Mouse (Mus musculus): Measurements from ENCODE around the gene Aff2. TPM values are rescaled to one million over a fixed set of nuclear protein-coding genes. Genes with fewer than 3 reads are reported as not detected.
A peak's percentile ranks its signal among the peaks of the same experiment; 100 is the strongest.

The Aff2 gene
- polyA plus RNA-seq (2015; fragmentation: Nextera tagmentation; extraction: Ambion mirVana), result 13.2 and 14.3 TPM in 2 replicates

- Histone ChIP-seq H3K4me1 (ENCODE audit: control insufficient read depth, insufficient read depth, low read depth, low read length) (peaks cover 3% of the 10 kb centered on the region; the same call in 1 of the 2 replicates), H3K4me3 (ENCODE audit: low read length) (peak within 1 kb of the TSS; percentile 66), H3K27ac (ENCODE audit: low read depth, low read length) (peak within 1 kb of the TSS; percentile 86), H3K9me3 (ENCODE audit: control insufficient read depth, low read length) (no peaks in the 10 kb centered on the region), H3K36me3 (ENCODE audit: control insufficient read depth, insufficient read depth, low read length) (no peaks in the 10 kb centered on the region), H3K4me2 (ENCODE audit: low read length) (peak within 1 kb of the TSS; percentile 64), H3K27me3 (replicated peaks; ENCODE audit: control insufficient read depth, insufficient read depth, low read length) (no peaks in the 10 kb centered on the region), H3K9ac (ENCODE audit: low read depth, low read length) (peak within 1 kb of the TSS; percentile 81)
- 7% methylated on average over 48 of the region's 79 CpGs for WGBS
- peak; percentile 94 for ATAC-seq
These were observed at the start of gene Aff2 for GRCm38 (mm10) chrX:69360238-69361054. Gene Aff2, plus strand, starts transcription at chrX:69360294.

DNA sequence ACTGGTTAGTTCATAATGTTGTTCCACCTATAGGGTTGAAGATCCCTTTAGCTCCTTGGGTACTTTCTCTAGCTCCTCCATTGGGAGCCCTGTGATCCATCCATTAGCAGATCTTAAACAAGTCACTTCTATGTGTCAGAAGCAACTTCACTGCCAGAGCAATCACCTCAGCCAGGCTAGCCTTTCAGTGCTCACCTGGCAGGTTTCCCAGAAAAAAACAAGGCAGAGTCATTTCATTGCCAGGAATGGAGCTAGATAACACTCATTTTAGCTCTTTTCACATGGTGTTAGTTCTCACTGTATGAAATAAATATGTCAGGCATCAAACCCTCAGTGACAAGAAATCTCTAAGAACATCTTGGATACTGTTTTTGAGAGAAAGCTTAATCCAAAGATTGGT, 22.8 kb upstream of the Aff2 start:
- ATAC-seq, result no peak
- no peaks in the 10 kb centered on the region for H3K9me3 ChIP-seq (ENCODE audit: control insufficient read depth, low read length)
- H3K4me1 ChIP-seq (ENCODE audit: control insufficient read depth, insufficient read depth, low read depth, low read length), result no peaks in the 10 kb centered on the region
- no peak overlapping the region for H3K4me3 ChIP-seq (ENCODE audit: low read length)
- H3K9ac ChIP-seq (ENCODE audit: low read depth, low read length), result no peak overlapping the region
- no peaks in the 10 kb centered on the region for H3K36me3 ChIP-seq (ENCODE audit: control insufficient read depth, insufficient read depth, low read length)
- H3K27me3 ChIP-seq (replicated peaks; ENCODE audit: control insufficient read depth, insufficient read depth, low read length), result no peaks in the 10 kb centered on the region
- no peak overlapping the region for H3K27ac ChIP-seq (ENCODE audit: low read depth, low read length)
- H3K4me2 ChIP-seq (ENCODE audit: low read length), result no peak overlapping the region

GRCm38 (mm10) chrX:69355621-69356020, 4.5 kb upstream of the Aff2 start:
- Histone ChIP-seq H3K27me3 (replicated peaks; ENCODE audit: control insufficient read depth, insufficient read depth, low read length) (no peaks in the 10 kb centered on the region), H3K4me1 (ENCODE audit: control insufficient read depth, insufficient read depth, low read depth, low read length) (no peaks in the 10 kb centered on the region), H3K36me3 (ENCODE audit: control insufficient read depth, insufficient read depth, low read length) (no peaks in the 10 kb centered on the region), H3K4me2 (ENCODE audit: low read length) (no peak overlapping the region), H3K9ac (ENCODE audit: low read depth, low read length) (no peak overlapping the region), H3K9me3 (ENCODE audit: control insufficient read depth, low read length) (no peaks in the 10 kb centered on the region), H3K27ac (ENCODE audit: low read depth, low read length) (no peak overlapping the region), H3K4me3 (ENCODE audit: low read length) (no peak overlapping the region)
- 78% methylated on average over 2 of the region's 2 CpGs for WGBS
- ATAC-seq, result no peak

DNA sequence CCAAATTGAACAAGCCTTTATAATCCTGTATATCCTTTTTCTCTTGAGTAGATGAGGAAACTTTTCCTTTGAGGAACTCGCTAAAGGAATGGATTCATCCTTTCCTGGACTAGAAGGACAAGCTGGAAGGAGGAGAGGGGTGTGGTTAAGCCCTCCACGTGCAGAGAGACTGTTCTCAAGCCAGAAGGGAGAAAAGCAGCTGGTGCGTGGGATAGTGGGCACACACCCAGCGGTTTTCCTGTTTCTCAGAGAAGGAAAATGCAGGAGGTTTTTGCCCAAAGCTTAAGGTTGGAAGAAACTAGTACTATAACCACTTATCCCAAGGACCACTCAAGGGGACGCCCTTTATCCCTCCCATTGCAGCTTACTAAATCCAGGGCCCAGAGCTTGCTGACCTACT, 734 bp upstream of the Aff2 start:
- Histone ChIP-seq H3K4me3 (ENCODE audit: low read length) (peak overlapping the region; percentile 66), H3K4me1 (ENCODE audit: control insufficient read depth, insufficient read depth, low read depth, low read length) (peaks cover 3% of the 10 kb centered on the region; the same call in 1 of the 2 replicates), H3K36me3 (ENCODE audit: control insufficient read depth, insufficient read depth, low read length) (no peaks in the 10 kb centered on the region), H3K9ac (ENCODE audit: low read depth, low read length) (no peak overlapping the region), H3K27me3 (replicated peaks; ENCODE audit: control insufficient read depth, insufficient read depth, low read length) (no peaks in the 10 kb centered on the region), H3K9me3 (ENCODE audit: control insufficient read depth, low read length) (no peaks in the 10 kb centered on the region), H3K4me2 (ENCODE audit: low read length) (peak overlapping the region; percentile 64), H3K27ac (ENCODE audit: low read depth, low read length) (no peak overlapping the region)
- no peak for ATAC-seq
- WGBS, result 19% methylated on average over 5 of the region's 5 CpGs

DNA sequence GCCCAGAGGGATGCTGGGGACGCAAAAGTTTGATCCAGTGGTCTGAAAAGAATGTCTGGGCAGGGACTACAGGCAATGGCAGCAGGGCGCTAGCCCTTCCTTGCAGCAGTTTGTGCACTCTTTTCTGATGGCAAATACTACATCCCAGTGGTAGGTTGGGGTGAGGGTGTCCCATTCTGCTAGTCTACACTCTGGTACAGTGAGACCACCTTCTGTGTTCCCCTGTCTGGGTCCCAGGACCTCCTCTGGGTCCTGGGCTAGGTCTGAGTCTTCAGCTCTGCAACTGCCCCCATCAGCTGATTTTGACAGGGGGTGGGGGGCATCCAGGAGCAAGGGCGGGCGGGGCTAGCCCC, 233 bp upstream of the Aff2 start:
- Histone ChIP-seq H3K9me3 (ENCODE audit: control insufficient read depth, low read length) (no peaks in the 10 kb centered on the region), H3K36me3 (ENCODE audit: control insufficient read depth, insufficient read depth, low read length) (no peaks in the 10 kb centered on the region), H3K4me3 (ENCODE audit: low read length) (peak overlapping the region; percentile 66), H3K4me2 (ENCODE audit: low read length) (peak overlapping the region; percentile 64), H3K4me1 (ENCODE audit: control insufficient read depth, insufficient read depth, low read depth, low read length) (peaks cover 3% of the 10 kb centered on the region; the same call in 1 of the 2 replicates), H3K9ac (ENCODE audit: low read depth, low read length) (peak overlapping the region; percentile 81), H3K27me3 (replicated peaks; ENCODE audit: control insufficient read depth, insufficient read depth, low read length) (no peaks in the 10 kb centered on the region), H3K27ac (ENCODE audit: low read depth, low read length) (peak overlapping the region; percentile 86; the same call in 1 of the 2 replicates)
- peak; percentile 75 for ATAC-seq
- 6% methylated on average over 4 of the region's 4 CpGs for WGBS

DNA sequence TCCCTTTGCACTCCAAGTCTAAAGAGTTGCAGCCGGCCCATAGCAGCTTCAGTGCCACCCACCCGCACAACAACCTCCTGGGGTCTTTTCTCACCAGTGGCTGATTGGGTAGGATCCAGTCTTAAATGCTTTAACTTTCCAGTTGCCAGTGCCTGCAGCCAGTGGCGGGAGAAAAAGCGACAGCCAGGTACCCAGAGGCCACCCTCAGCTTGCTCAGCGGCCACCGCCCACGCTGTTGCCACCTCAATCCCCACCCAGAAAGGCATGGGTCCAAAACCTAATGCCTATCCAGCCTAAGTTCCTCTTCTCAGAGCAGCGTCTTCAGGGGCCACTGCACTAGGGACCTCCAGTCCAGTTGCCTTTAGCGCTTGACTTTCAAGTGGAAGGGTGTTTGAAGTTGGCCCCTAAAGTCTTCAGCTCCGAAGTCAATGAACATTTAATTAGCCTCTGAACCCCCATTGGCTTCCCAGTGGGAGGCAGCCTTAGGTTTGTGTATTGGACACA, 1.0 kb downstream of the Aff2 start:
- Histone ChIP-seq H3K4me3 (ENCODE audit: low read length) (peak overlapping the region; percentile 66), H3K9ac (ENCODE audit: low read depth, low read length) (peak overlapping the region; percentile 81), H3K4me1 (ENCODE audit: control insufficient read depth, insufficient read depth, low read depth, low read length) (peaks cover 3% of the 10 kb centered on the region; the same call in 1 of the 2 replicates), H3K27me3 (replicated peaks; ENCODE audit: control insufficient read depth, insufficient read depth, low read length) (no peaks in the 10 kb centered on the region), H3K36me3 (ENCODE audit: control insufficient read depth, insufficient read depth, low read length) (no peaks in the 10 kb centered on the region), H3K27ac (ENCODE audit: low read depth, low read length) (peak overlapping the region; percentile 86), H3K4me2 (ENCODE audit: low read length) (peak overlapping the region; percentile 64), H3K9me3 (ENCODE audit: control insufficient read depth, low read length) (no peaks in the 10 kb centered on the region)
- 5% methylated on average over 8 of the region's 10 CpGs for WGBS
- ATAC-seq, result no peak

DNA sequence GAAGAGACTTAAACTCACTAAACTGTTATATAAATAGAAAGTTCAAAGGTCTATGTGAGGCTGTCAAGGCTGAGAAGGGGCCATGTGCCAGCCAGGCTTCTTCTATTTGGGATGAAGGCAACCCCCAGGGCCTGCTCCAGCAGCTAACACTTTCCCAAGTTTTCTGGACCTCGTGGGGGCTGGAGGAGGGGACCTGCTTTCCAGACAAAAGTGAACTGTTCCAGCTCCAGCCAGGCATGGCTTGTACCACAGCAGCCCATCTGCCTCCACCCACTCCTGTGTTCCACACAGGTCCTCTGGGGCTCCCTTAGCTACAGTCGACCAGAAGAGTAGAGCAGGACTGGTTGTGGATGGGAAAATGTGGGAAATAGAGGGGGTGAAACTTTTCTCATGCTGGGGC, 4.1 kb downstream of the Aff2 start:
- WGBS, result 11% methylated on average over 2 of the region's 2 CpGs
- Histone ChIP-seq H3K27ac (ENCODE audit: low read depth, low read length) (no peak overlapping the region), H3K4me3 (ENCODE audit: low read length) (no peak overlapping the region), H3K36me3 (ENCODE audit: control insufficient read depth, insufficient read depth, low read length) (no peaks in the 10 kb centered on the region), H3K9ac (ENCODE audit: low read depth, low read length) (no peak overlapping the region), H3K9me3 (ENCODE audit: control insufficient read depth, low read length) (no peaks in the 10 kb centered on the region), H3K27me3 (replicated peaks; ENCODE audit: control insufficient read depth, insufficient read depth, low read length) (no peaks in the 10 kb centered on the region), H3K4me1 (ENCODE audit: control insufficient read depth, insufficient read depth, low read depth, low read length) (peaks cover 3% of the 10 kb centered on the region; the same call in 1 of the 2 replicates), H3K4me2 (ENCODE audit: low read length) (peak overlapping the region; percentile 29)
- ATAC-seq, result 0 out of 2 replicates have a peak, but pooled peaks have one; percentile 22

- no peaks in the 10 kb centered on the region for H3K27me3 ChIP-seq (replicated peaks; ENCODE audit: control insufficient read depth, insufficient read depth, low read length)
- H3K4me3 ChIP-seq (ENCODE audit: low read length), result no peak overlapping the region
- no peak for ATAC-seq
- no peaks in the 10 kb centered on the region for H3K36me3 ChIP-seq (ENCODE audit: control insufficient read depth, insufficient read depth, low read length)
- WGBS, result 80% methylated on average over 2 of the region's 2 CpGs
- no peak overlapping the region for H3K9ac ChIP-seq (ENCODE audit: low read depth, low read length)
- no peak overlapping the region for H3K27ac ChIP-seq (ENCODE audit: low read depth, low read length)
- H3K4me2 ChIP-seq (ENCODE audit: low read length), result no peak overlapping the region
- H3K9me3 ChIP-seq (ENCODE audit: control insufficient read depth, low read length), result no peaks in the 10 kb centered on the region
- no peaks in the 10 kb centered on the region for H3K4me1 ChIP-seq (ENCODE audit: control insufficient read depth, insufficient read depth, low read depth, low read length)
These were observed 13.2 kb downstream of the Aff2 start for GRCm38 (mm10) chrX:69373341-69373740.

GRCm38 (mm10) chrX:69389738-69390137, 29.6 kb downstream of the Aff2 start:
- Histone ChIP-seq H3K9me3 (ENCODE audit: control insufficient read depth, low read length) (no peaks in the 10 kb centered on the region), H3K27ac (ENCODE audit: low read depth, low read length) (no peak overlapping the region), H3K4me3 (ENCODE audit: low read length) (no peak overlapping the region), H3K27me3 (replicated peaks; ENCODE audit: control insufficient read depth, insufficient read depth, low read length) (no peaks in the 10 kb centered on the region), H3K9ac (ENCODE audit: low read depth, low read length) (no peak overlapping the region), H3K36me3 (ENCODE audit: control insufficient read depth, insufficient read depth, low read length) (no peaks in the 10 kb centered on the region), H3K4me2 (ENCODE audit: low read length) (no peak overlapping the region), H3K4me1 (ENCODE audit: control insufficient read depth, insufficient read depth, low read depth, low read length) (no peaks in the 10 kb centered on the region)
- no peak for ATAC-seq
- WGBS, result 49% methylated on average over 1 of the region's 1 CpGs

Measured in hindbrain, embryonic 16.5 days (tissue).